Mouse (Mus musculus) liver, embryonic 14.5 days (tissue): Measurements from ENCODE around the gene C1qb.

Source experiments
- CTCF ChIP-seq: IDR thresholded peaks from 2 replicates; pipeline ENCODE4 v1.5.1; 2016; ENCODE audit warnings: antibody characterized with exemption, low read depth, control low read depth
- EP300 ChIP-seq: IDR thresholded peaks from 2 replicates; pipeline ENCODE4 v1.6.1; 2016; ENCODE audit warnings: antibody characterized with exemption, low read depth

- TF ChIP-seq CTCF (no peak), EP300 (no peak)
These were observed 19.0 kb upstream of the C1qb start for GRCm38 (mm10) chr4:136904767-136905539.
